Comparison of ENCODE assay signal across 13 mouse cellular contexts in the genomic region with DNA sequence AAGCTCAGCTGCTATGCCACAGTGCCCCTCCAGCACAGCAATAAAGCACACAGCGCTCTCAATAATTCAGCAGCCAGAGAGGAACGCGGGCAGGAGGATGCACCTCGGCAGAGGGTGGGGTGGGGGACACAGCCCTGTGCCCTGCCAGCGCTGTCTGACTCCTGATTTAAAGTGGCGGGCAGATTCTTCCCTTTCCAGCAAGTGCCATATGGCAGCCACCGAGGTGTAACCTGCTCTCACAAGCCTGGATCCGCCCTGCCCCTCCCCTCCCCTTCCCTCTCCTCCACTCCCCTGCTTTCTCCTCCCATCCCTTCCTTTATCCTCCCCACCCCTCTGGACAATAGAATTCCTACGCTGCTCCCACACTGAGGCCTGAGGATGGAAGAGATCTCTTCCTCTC.
DNase-seq lines count a peak whose midpoint lies in the region; ATAC-seq and TF ChIP-seq lines count a peak whose summit lies in the region.
"Had no signal": no experiment of that assay in that cellular context is flagged by ENCODE, and none has a peak within 500 bp of the region (broad histone marks: within the 10 kb centered on the region; RNA-seq: fewer than 3 reads in every experiment).

No protein-coding gene starts in this region.

- WGBS in forebrain, embryonic 14.5 days: 5% methylated on average over 9 of the region's 9 CpGs
- 2% methylated on average over 9 of the region's 9 CpGs for WGBS in midbrain, embryonic 13.5 days
- 6% methylated on average over 9 of the region's 9 CpGs for WGBS in lung, postnatal 0 days

- no peak overlapping the region for H3K27ac ChIP-seq in ES-Bruce4 (ENCODE audit: insufficient read depth, low read length)
- peak overlapping the region; percentile 65; the same call in 1 of the 2 replicates for H3K27ac ChIP-seq in forebrain, embryonic 14.5 days (ENCODE audit: low read depth, low read length)
- H3K27ac ChIP-seq in midbrain, embryonic 13.5 days: peak overlapping the region; percentile 62
- H3K27ac ChIP-seq in lung, postnatal 0 days (ENCODE audit: low read length): no peak overlapping the region
- H3K27ac ChIP-seq: embryonic facial prominence, embryonic 13.5 days; heart, embryonic 10.5 days; liver, embryonic 15.5 days had no signal

- H3K4me1 ChIP-seq in ES-Bruce4 (ENCODE audit: control insufficient read depth, insufficient read depth, low read length): no peaks in the 10 kb centered on the region
- H3K4me1 ChIP-seq in forebrain, embryonic 14.5 days (ENCODE audit: control insufficient read depth, insufficient read depth, low read length): peaks cover 5% of the 10 kb centered on the region; the same call in 1 of the 2 replicates
- peaks cover 34% of the 10 kb centered on the region for H3K4me1 ChIP-seq in midbrain, embryonic 13.5 days (replicated peaks)
- no peaks in the 10 kb centered on the region for H3K4me1 ChIP-seq in lung, postnatal 0 days (ENCODE audit: insufficient read depth, low read depth, low read length)
- H3K4me1 ChIP-seq: embryonic facial prominence, embryonic 13.5 days; heart, embryonic 10.5 days; liver, embryonic 15.5 days had no signal

- ATAC-seq in forebrain, embryonic 14.5 days: peak; percentile 65; the same call in 1 of the 2 replicates
- ATAC-seq in midbrain, embryonic 13.5 days: peak; percentile 73
- no peak for ATAC-seq in lung, postnatal 0 days

- peak; percentile 93 for DNase-seq in brain, adult 2 months (ENCODE audit: low read depth, low spot score)
- DNase-seq in forebrain, embryonic 14.5 days (ENCODE audit: low spot score): peak; percentile 60
- no peak for DNase-seq in ovary, postnatal 10 days (ENCODE audit: low spot score)
- no peak for DNase-seq in urinary bladder, postnatal 25 days (ENCODE audit: low spot score)
- no peak for DNase-seq in layer of hippocampus, adult 11-12 months (ENCODE audit: low spot score)
- DNase-seq in lung, postnatal 0 days (ENCODE audit: low spot score): no peak
- DNase-seq: thymus, postnatal 25 days had no signal

- H3K9ac ChIP-seq in ES-Bruce4 (ENCODE audit: low read depth, poor library complexity, severe bottlenecking): no peak overlapping the region
- peak overlapping the region; percentile 29; the same call in 1 of the 2 replicates for H3K9ac ChIP-seq in forebrain, embryonic 14.5 days (ENCODE audit: low read length)
- H3K9ac ChIP-seq in midbrain, embryonic 13.5 days (replicated peaks): peak overlapping the region; percentile 44; the same call in 1 of the 2 replicates
- no peak overlapping the region for H3K9ac ChIP-seq in lung, postnatal 0 days (replicated peaks; ENCODE audit: low read depth)
- H3K9ac ChIP-seq: embryonic facial prominence, embryonic 13.5 days; liver, embryonic 15.5 days had no signal

- peak overlapping the region; percentile 17; the same call in 1 of the 2 replicates for H3K4me2 ChIP-seq in forebrain, embryonic 14.5 days (ENCODE audit: low read length)
- peak overlapping the region; percentile 24 for H3K4me2 ChIP-seq in midbrain, embryonic 13.5 days (replicated peaks)
- H3K4me2 ChIP-seq in lung, postnatal 0 days (replicated peaks; ENCODE audit: low read depth, low read length): no peak overlapping the region
- H3K4me2 ChIP-seq: embryonic facial prominence, embryonic 13.5 days; liver, embryonic 15.5 days had no signal

- no peaks in the 10 kb centered on the region for H3K27me3 ChIP-seq in ES-Bruce4 (ENCODE audit: control insufficient read depth, insufficient read depth, low read length, poor library complexity, severe bottlenecking)
- H3K27me3 ChIP-seq in forebrain, embryonic 14.5 days (replicated peaks; ENCODE audit: control insufficient read depth, insufficient read depth, low read length): no peaks in the 10 kb centered on the region; the same call in 1 of the 2 replicates
- 0 out of 2 replicates have a peak, but pooled peaks cover 6% of the 10 kb centered on the region for H3K27me3 ChIP-seq in midbrain, embryonic 13.5 days
- H3K27me3 ChIP-seq in lung, postnatal 0 days (replicated peaks; ENCODE audit: insufficient read depth, low read length): no peaks in the 10 kb centered on the region
- H3K27me3 ChIP-seq: liver, embryonic 15.5 days had no signal

- H3K4me3 ChIP-seq in ES-Bruce4 (ENCODE audit: low read depth, low read length): no peak overlapping the region
- no peak overlapping the region for H3K4me3 ChIP-seq in forebrain, embryonic 14.5 days (ENCODE audit: low read depth, low read length)
- no peak overlapping the region for H3K4me3 ChIP-seq in midbrain, embryonic 13.5 days (replicated peaks)
- no peak overlapping the region for H3K4me3 ChIP-seq in lung, postnatal 0 days (ENCODE audit: low read depth, low read length)
- H3K4me3 ChIP-seq: embryonic facial prominence, embryonic 13.5 days; heart, embryonic 10.5 days; liver, embryonic 15.5 days; megakaryocyte, embryonic 14.5 days had no signal

- TF ChIP-seq POLR2A in ES-Bruce4 (IDR thresholded peaks at IDR 0.05; ENCODE audit: insufficient read depth, low read length): no peak

- no peak for TF ChIP-seq CTCF in ES-Bruce4 (IDR thresholded peaks at IDR 0.05; ENCODE audit: low read depth, low read length)
- no peak for TF ChIP-seq CTCF in lung, postnatal 0 days (IDR thresholded peaks at IDR 0.05)

- no peaks in the 10 kb centered on the region for H3K36me3 ChIP-seq in ES-Bruce4 (ENCODE audit: control insufficient read depth, insufficient read depth, low read length, poor library complexity, severe bottlenecking)
- no peaks in the 10 kb centered on the region for H3K36me3 ChIP-seq in forebrain, embryonic 14.5 days (ENCODE audit: control insufficient read depth, insufficient read depth, low read length)
- H3K36me3 ChIP-seq in midbrain, embryonic 13.5 days: no peaks in the 10 kb centered on the region
- H3K36me3 ChIP-seq in lung, postnatal 0 days (ENCODE audit: insufficient read depth, low read length): no peaks in the 10 kb centered on the region
- H3K36me3 ChIP-seq: embryonic facial prominence, embryonic 13.5 days; heart, embryonic 10.5 days; liver, embryonic 15.5 days had no signal

- TF ChIP-seq EP300 in ES-Bruce4 (IDR thresholded peaks at IDR 0.05; ENCODE audit: insufficient read depth, low read depth, low read length): peak; percentile 24; the same call in 1 of the 2 replicates
- TF ChIP-seq EP300 in lung, postnatal 0 days (IDR thresholded peaks at IDR 0.05): no peak

- H3K9me3 ChIP-seq in ES-Bruce4 (replicated peaks; ENCODE audit: control insufficient read depth, insufficient read depth, low read length, poor library complexity, severe bottlenecking): no peaks in the 10 kb centered on the region
- no peaks in the 10 kb centered on the region for H3K9me3 ChIP-seq in forebrain, embryonic 14.5 days (replicated peaks; ENCODE audit: control insufficient read depth, low read length)
- H3K9me3 ChIP-seq in midbrain, embryonic 13.5 days: no peaks in the 10 kb centered on the region
- no peaks in the 10 kb centered on the region for H3K9me3 ChIP-seq in lung, postnatal 0 days (ENCODE audit: low read length)
- H3K9me3 ChIP-seq: embryonic facial prominence, embryonic 13.5 days; heart, embryonic 10.5 days; liver, embryonic 15.5 days had no signal

Comparison
In these comparisons a context has a peak if more than half of its experiments do, and no peak if none do; other contexts are left out.
1. H3K27ac ChIP-seq: peak in forebrain, embryonic 14.5 days (single experiment) and midbrain, embryonic 13.5 days (single experiment); none in ES-Bruce4 (single experiment) and lung, postnatal 0 days (single experiment).
2. H3K9ac ChIP-seq: peak in forebrain, embryonic 14.5 days (single experiment) and midbrain, embryonic 13.5 days (single experiment); none in ES-Bruce4 (single experiment) and lung, postnatal 0 days (single experiment).
3. DNase-seq: peak in brain, adult 2 months (single experiment) and forebrain, embryonic 14.5 days (single experiment); none in ovary, postnatal 10 days (single experiment), urinary bladder, postnatal 25 days (single experiment), layer of hippocampus, adult 11-12 months (single experiment) and lung, postnatal 0 days (single experiment).